Mouse (Mus musculus) myocyte (in vitro differentiated cells): ENCODE data around the gene Bst1.

ENCODE experiments used
- E2F4 ChIP-seq: IDR thresholded peaks from one replicate; pipeline ENCODE4 v1.6.1; 2011; ENCODE audit warnings: mild to moderate bottlenecking, control low read depth, moderate library complexity; ENCODE audit not compliant: insufficient read depth
- MYOG ChIP-seq, 3 experiments: IDR thresholded peaks; one replicate each; pipeline ENCODE4 v1.6.1; 2011; ENCODE audit warnings: control low read depth in 2 of 3, low read depth in 2 of 3, mild to moderate bottlenecking in 2 of 3; ENCODE audit not compliant: insufficient read length in 2 of 3, control insufficient read depth in 1 of 3, insufficient read depth in 1 of 3
- POLR2A ChIP-seq: IDR thresholded peaks from one replicate; pipeline ENCODE4 v1.6.1; 2011; ENCODE audit warnings: low read depth, mild to moderate bottlenecking, control low read depth, moderate library complexity; ENCODE audit not compliant: insufficient read length
- SRF ChIP-seq: IDR thresholded peaks from one replicate; pipeline ENCODE4 v1.6.1; 2011; ENCODE audit warnings: low read depth; ENCODE audit not compliant: control insufficient read depth, insufficient read length

GRCm38 (mm10) chr5:43826883-43827282, 8.2 kb downstream of the Bst1 start:
- no peak for TF ChIP-seq POLR2A
- no peak for TF ChIP-seq SRF
- no peak for TF ChIP-seq E2F4
- no peak for TF ChIP-seq MYOG (IDR thresholded peaks at IDR 0.05; ENCODE audit: control insufficient read depth in 1 of 3, insufficient read depth in 1 of 3, insufficient read length in 2 of 3, low read depth in 2 of 3)
